Mouse (Mus musculus) cerebellum, adult (tissue): ENCODE data around the gene Fdxr.

ENCODE experiments used
- ATAC-seq: cut with Nextera tagmentation; 2 replicates; pipeline ENCODE4 v1.9.2; 2017; ENCODE audit warnings: mild to moderate bottlenecking, moderate library complexity, mixed read lengths; ENCODE audit not compliant: insufficient number of reproducible peaks, low FRiP score, low TSS enrichment

Fdxr gene

GRCm38 (mm10) chr11:115276780-115277603, at the start of gene Fdxr:
Gene Fdxr (minus strand): TSS chr11:115277050.
- peak; percentile 91 for ATAC-seq

- ATAC-seq: no peak
Observed at GRCm38 (mm10) chr11:115323354-115323753, 46.5 kb upstream of the Fdxr start.

GRCm38 (mm10) chr11:115321906-115322693, 45.2 kb upstream of the Fdxr start, which contains the start of gene Ush1g:
Gene Ush1g (minus strand): TSS chr11:115322041.
- ATAC-seq: peak; percentile 55; the same call in 1 of the 2 replicates

- 0 out of 2 replicates have a peak, but pooled peaks have one; percentile 36 for ATAC-seq
Observed at GRCm38 (mm10) chr11:115319704-115320383, 43.0 kb upstream of the Fdxr start.

- no peak for ATAC-seq
Observed at GRCm38 (mm10) chr11:115318245-115319027, 41.6 kb upstream of the Fdxr start.

- ATAC-seq: no peak
Observed at GRCm38 (mm10) chr11:115317204-115317603, 40.4 kb upstream of the Fdxr start.

GRCm38 (mm10) chr11:115314249-115314648, 37.4 kb upstream of the Fdxr start:
- ATAC-seq: no peak

- ATAC-seq: no peak
Observed at GRCm38 (mm10) chr11:115308781-115309180, 31.9 kb upstream of the Fdxr start.

- no peak for ATAC-seq
Observed at GRCm38 (mm10) chr11:115306863-115307262, 30.0 kb upstream of the Fdxr start, which contains the start of gene Otop2. Gene Otop2 (plus strand): TSS chr11:115307163.

- ATAC-seq: no peak
Observed at GRCm38 (mm10) chr11:115303167-115303566, 26.3 kb upstream of the Fdxr start.

GRCm38 (mm10) chr11:115301351-115301750, 24.5 kb upstream of the Fdxr start:
- no peak for ATAC-seq

GRCm38 (mm10) chr11:115300745-115301144, 23.9 kb upstream of the Fdxr start:
- ATAC-seq: no peak

- no peak for ATAC-seq
Observed at GRCm38 (mm10) chr11:115298160-115298559, 21.3 kb upstream of the Fdxr start.

- ATAC-seq: peak; percentile 85
Observed at GRCm38 (mm10) chr11:115297214-115297826, 20.5 kb upstream of the Fdxr start, which contains the start of gene Fads6. Gene Fads6 (minus strand): TSS chr11:115297663.

GRCm38 (mm10) chr11:115296471-115297210, 19.8 kb upstream of the Fdxr start:
- ATAC-seq: peak; percentile 36; the same call in 1 of the 2 replicates

GRCm38 (mm10) chr11:115295939-115296338, 19.1 kb upstream of the Fdxr start:
- no peak for ATAC-seq

- ATAC-seq: no peak
Observed at GRCm38 (mm10) chr11:115292631-115293375, 16.0 kb upstream of the Fdxr start.

- ATAC-seq: no peak
Observed at GRCm38 (mm10) chr11:115291503-115291902, 14.7 kb upstream of the Fdxr start.
